Mouse (Mus musculus) thymus, adult 2 months (tissue): ENCODE data around the gene Rims4. TPM values are rescaled to one million over a fixed set of nuclear protein-coding genes. Genes with fewer than 3 reads are reported as not detected.
A peak's percentile ranks its signal among the peaks of the same experiment; 100 is the strongest.

Experiments used
- DNase-seq: peaks from one replicate; pipeline ENCODE4 v3.0.0; 2021
- H3K27ac ChIP-seq: fragments of 200-500 bp; 2 replicates; pipeline ENCODE4 v1.5.1; 2012; ENCODE audit warnings: low read length, control low read depth; ENCODE audit not compliant: control insufficient read depth, insufficient read depth
- H3K27me3 ChIP-seq: fragments of 200-500 bp; 2 replicates; pipeline ENCODE4 v1.6.1; 2012; ENCODE audit warnings: mild to moderate bottlenecking, low read length, moderate library complexity, mixed read lengths; ENCODE audit not compliant: control insufficient read depth, insufficient read depth
- H3K36me3 ChIP-seq: fragments of 200-500 bp; 2 replicates; pipeline ENCODE4 v1.6.1; 2012; ENCODE audit warnings: mild to moderate bottlenecking, low read length, moderate library complexity; ENCODE audit not compliant: control insufficient read depth, insufficient read depth
- H3K4me1 ChIP-seq: fragments of 200-500 bp; replicated peaks from 2 replicates; pipeline ENCODE4 v1.6.1; 2012; ENCODE audit warnings: low read length; ENCODE audit not compliant: control insufficient read depth, insufficient read depth
- H3K4me3 ChIP-seq: fragments of 200-500 bp; 2 replicates; pipeline ENCODE4 v1.5.1; 2012; ENCODE audit warnings: mild to moderate bottlenecking, low read length, control low read depth, moderate library complexity; ENCODE audit not compliant: control insufficient read depth, insufficient read depth
- CTCF ChIP-seq: fragments of 200-500 bp; IDR thresholded peaks from 2 replicates; pipeline ENCODE4 v1.5.1; 2012; ENCODE audit warnings: mild to moderate bottlenecking, control low read depth, low read length, moderate library complexity, borderline replicate concordance; ENCODE audit not compliant: control insufficient read depth, poor library complexity, insufficient read depth; ENCODE audit errors: extremely low read depth
- POLR2A ChIP-seq: fragments of 200-500 bp; IDR thresholded peaks from 2 replicates; pipeline ENCODE4 v1.6.1; 2012; ENCODE audit warnings: mild to moderate bottlenecking, low read length, control low read depth, moderate library complexity; ENCODE audit not compliant: control insufficient read depth, poor library complexity, insufficient read depth; ENCODE audit errors: extremely low read depth
- WGBS: fragments of 180-500 bp; shearing (Covaris S2); methylation state at CpG from one replicate; pipeline ENCODE4 v1.1.7; 2018; 5-methylcytosine and 5-hydroxymethylcytosine counted together
- polyA plus RNA-seq: library from polyadenylated mRNA; depleted of rRNA; stranded (reverse); fragments of >200 nt; gene quantifications from 2 replicates; pipeline ENCODE4 v1.2.3, GENCODE M21; 2012

Gene Rims4
- polyA plus RNA-seq, 1 experiment: 0.04 TPM

DNA sequence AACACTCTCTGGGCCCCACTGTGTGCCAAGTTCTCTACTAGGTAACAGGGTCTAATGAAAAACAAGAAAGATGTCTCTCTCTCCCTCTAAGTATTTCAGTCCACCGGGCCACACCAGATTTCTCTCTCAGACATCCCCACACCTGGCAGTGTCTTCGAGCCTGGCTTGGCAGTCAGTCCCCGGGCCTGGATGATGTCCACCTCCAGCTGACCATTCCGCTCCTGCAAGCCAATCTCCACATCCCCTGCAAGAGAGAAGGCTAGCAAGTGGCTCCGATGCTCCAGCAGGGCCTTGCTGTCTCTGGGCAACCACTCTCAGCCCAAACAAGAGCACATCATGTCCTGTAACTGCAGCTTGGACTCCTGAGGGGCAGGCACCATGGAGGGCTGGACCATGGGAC is 53.2 kb downstream of the Rims4 start:
- TF ChIP-seq POLR2A: no peak
- Histone ChIP-seq H3K36me3 (no peaks in the 10 kb centered on the region), H3K27ac (no peak overlapping the region), H3K4me3 (no peak overlapping the region), H3K27me3 (no peaks in the 10 kb centered on the region), H3K4me1 (no peaks in the 10 kb centered on the region)
- DNase-seq: no peak
- WGBS: 95% methylated on average over 5 of the region's 5 CpGs

DNA sequence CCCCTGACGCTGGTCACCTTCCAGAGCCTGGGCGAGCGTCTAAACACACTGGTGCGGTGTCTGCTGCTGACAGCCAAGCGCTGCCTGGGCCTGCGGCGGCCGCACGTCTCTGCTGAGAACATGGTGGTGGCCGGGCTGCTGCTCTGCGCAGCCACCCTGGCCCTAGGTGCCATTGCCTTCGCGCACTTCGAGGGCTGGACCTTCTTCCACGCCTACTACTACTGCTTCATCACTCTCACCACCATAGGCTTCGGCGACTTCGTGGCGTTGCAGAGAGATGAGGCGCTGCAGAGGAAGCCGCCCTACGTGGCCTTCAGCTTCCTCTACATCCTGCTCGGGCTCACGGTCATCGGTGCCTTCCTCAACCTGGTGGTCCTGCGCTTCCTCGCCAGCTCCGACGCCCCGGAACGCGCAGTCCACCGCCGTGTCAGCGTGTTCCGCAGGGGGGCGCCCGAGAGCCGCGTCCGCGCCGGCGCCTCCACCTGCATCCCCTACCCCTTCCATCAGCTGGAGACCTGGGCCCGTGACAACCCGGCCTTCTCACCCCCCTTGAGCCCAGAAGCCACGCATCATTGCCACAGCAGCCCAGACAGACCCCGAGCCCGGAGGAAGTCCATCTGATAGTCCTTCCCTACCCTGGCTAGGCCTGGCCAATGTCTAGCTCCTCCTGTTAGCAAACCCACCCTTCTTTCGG is 60.1 kb downstream of the Rims4 start:
- Histone ChIP-seq H3K4me3 (no peak overlapping the region), H3K27me3 (peaks cover 5% of the 10 kb centered on the region; the same call in 1 of the 2 replicates), H3K4me1 (peaks cover 4% of the 10 kb centered on the region; the same call in 1 of the 2 replicates), H3K36me3 (no peaks in the 10 kb centered on the region), H3K27ac (no peak overlapping the region)
- peak; percentile 34 for DNase-seq
- 17% methylated on average over 50 of the region's 50 CpGs for WGBS
- TF ChIP-seq POLR2A (no peak), CTCF (peak; percentile 71; the same call in 1 of the 2 replicates)

DNA sequence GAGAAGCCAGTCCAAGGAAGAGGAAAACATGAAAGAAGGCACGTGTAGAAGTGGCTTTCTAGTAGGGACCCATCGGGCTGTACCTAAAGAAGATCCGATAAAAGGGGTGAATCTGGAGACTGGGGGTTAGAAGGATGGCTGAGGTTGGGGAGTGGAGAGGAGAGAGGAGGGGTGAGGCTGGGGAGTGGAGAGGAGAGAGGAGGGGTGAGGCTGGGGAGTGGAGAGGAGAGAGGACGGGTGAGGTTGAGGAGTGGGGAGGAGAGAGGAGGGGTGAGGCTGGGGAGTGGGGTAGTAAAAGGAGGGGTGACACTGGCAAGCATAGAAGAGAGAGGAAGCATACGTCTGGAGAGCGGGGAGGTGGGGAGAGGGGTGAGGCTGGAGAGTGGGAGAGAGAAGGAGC is 61.2 kb downstream of the Rims4 start:
- Histone ChIP-seq H3K27me3 (peaks cover 5% of the 10 kb centered on the region; the same call in 1 of the 2 replicates), H3K4me3 (no peak overlapping the region), H3K4me1 (peaks cover 4% of the 10 kb centered on the region; the same call in 1 of the 2 replicates), H3K27ac (no peak overlapping the region), H3K36me3 (no peaks in the 10 kb centered on the region)
- WGBS: 61% methylated on average over 6 of the region's 6 CpGs
- no peak for TF ChIP-seq POLR2A
- TF ChIP-seq CTCF: no peak
- DNase-seq: no peak

DNA sequence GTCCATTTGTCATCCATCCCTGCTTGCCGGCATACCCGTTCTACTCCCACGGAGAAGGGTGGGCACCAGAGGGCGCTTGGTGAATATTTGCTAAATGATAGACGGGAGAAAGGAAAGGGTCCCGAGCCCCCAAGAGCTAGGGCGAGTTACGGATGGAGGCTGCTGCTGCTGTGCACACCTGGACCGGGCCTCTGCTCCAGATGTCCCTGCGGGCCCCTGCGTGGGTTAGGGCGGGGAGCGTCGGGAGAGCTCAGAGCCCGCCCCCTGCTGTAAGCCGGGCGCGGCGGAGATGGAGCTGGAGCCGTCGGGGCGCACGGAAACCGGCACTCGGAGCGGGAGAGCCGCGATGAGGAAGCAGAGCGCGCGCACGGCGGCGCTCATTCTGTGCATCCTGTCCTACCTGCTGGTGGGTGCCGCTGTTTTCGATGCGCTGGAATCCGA is 65.0 kb downstream of the Rims4 start, which contains the start of gene Kcnk15:
Gene Kcnk15, plus strand, starts transcription at position 191 of the 441 bp plus-strand sequence.
- no peak within 1 kb of the TSS for H3K27ac ChIP-seq
- WGBS: 1% methylated on average over 38 of the region's 38 CpGs
- H3K4me3 ChIP-seq: no peak within 1 kb of the TSS
- peak; percentile 30 for DNase-seq
- TF ChIP-seq CTCF (no peak), POLR2A (no peak)
- peaks cover 5% of the 10 kb centered on the region; the same call in 1 of the 2 replicates for H3K27me3 ChIP-seq
- no peaks in the 10 kb centered on the region for H3K36me3 ChIP-seq
- 0 out of 2 replicates have a peak, but pooled peaks cover 2% of the 10 kb centered on the region for H3K4me1 ChIP-seq

DNA sequence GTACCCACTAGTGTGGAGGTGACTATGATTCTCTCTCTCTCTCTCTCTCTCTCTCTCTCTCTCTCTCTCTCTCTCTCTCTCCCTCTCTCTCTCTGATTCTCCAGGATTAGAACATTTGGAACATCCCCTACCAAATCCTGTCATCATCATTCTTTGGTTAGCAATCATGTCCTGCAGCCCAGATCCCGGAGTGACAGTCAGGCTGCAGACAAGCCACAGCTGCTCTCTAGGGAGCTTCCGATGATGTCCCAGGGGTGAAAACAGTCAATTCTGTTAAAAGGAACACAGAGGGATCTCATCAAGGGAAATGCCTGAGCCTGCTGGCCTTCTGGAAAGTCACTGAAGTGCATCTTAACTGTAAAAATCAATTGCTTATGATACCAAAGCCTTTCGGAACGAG is 76.4 kb downstream of the Rims4 start:
- no peak for DNase-seq
- TF ChIP-seq POLR2A: no peak
- WGBS: 74% methylated on average over 4 of the region's 4 CpGs

DNA sequence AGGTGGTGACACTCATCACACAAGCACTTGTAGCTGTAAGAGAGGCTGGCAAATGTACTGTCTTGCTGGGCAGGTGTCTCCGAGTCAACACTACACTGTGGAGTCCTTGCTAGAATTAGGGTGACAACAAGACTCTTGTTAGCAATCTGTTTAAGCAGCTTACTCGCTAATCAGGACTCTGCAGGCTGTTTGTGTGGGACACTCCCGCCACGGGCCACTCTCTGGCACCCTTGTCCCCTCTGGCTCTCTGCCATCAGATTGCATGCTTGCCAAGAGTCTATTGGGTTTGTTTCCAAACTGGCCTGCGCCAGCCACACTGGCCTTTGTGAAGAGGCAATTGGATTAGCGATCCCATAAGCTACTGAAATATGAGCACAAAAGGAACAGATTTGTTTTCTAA is 79.0 kb downstream of the Rims4 start:
- Histone ChIP-seq H3K27me3 (no peaks in the 10 kb centered on the region), H3K4me1 (no peaks in the 10 kb centered on the region), H3K36me3 (no peaks in the 10 kb centered on the region), H3K27ac (no peak overlapping the region), H3K4me3 (no peak overlapping the region)
- no peak for TF ChIP-seq CTCF
- TF ChIP-seq POLR2A: no peak
- no peak for DNase-seq
- 87% methylated on average over 6 of the region's 6 CpGs for WGBS

More for the DNA sequence above, 76.4 kb downstream of the Rims4 start:
- Histone ChIP-seq H3K4me3 (no peak overlapping the region), H3K4me1 (no peaks in the 10 kb centered on the region), H3K27ac (no peak overlapping the region), H3K36me3 (no peaks in the 10 kb centered on the region), H3K27me3 (no peaks in the 10 kb centered on the region)

DNA sequence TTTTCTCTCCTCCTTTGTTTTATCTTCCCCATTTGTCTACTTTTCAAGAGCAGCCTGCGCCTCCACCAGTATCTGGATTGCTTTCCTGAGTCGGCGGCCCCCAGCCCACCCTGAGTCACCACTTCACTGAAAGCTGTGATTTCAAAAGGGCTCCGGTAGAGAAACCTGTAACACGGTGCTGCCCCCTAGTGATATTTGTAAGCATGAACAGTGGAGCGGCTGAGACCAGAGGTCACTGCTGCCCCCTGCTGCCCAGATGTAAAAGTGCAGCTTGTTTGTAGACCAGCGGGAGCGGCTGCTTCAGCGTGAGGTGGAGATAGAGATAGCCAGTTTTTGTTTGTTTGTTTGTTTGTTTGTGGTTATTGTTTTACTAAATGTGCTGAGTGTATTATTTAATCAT is 80.4 kb downstream of the Rims4 start:
- no peaks in the 10 kb centered on the region for H3K4me1 ChIP-seq
- DNase-seq: peak; percentile 83
- H3K27me3 ChIP-seq: no peaks in the 10 kb centered on the region
- no peaks in the 10 kb centered on the region for H3K36me3 ChIP-seq
- no peak overlapping the region for H3K27ac ChIP-seq
- TF ChIP-seq CTCF (peak; percentile 98), POLR2A (no peak)
- WGBS: 24% methylated on average over 9 of the region's 9 CpGs
- H3K4me3 ChIP-seq: no peak overlapping the region
